Mouse (Mus musculus) intestine, postnatal 0 days (tissue): ENCODE results near the gene Pdcd11. TPM values are rescaled to one million over a fixed set of nuclear protein-coding genes. Genes with fewer than 3 reads are reported as not detected.
A peak's percentile ranks its signal among the peaks of the same experiment; 100 is the strongest.

Experiments
- ATAC-seq: fragments of 200-750 bp; cut with Nextera tagmentation; 2 replicates; pipeline ENCODE4 v1.8.0; 2017; ENCODE audit warnings: mild to moderate bottlenecking, moderate TSS enrichment, moderate library complexity
- H3K27ac ChIP-seq: fragments of 300-500 bp; sonication (generic); 2 replicates; pipeline ENCODE4 v1.5.1; 2014; ENCODE audit warnings: mild to moderate bottlenecking, low read depth, low read length, moderate library complexity
- H3K27me3 ChIP-seq: fragments of 300-500 bp; sonication (generic); replicated peaks from 2 replicates; pipeline ENCODE4 v1.6.1; 2014; ENCODE audit warnings: low read length, mixed read lengths; ENCODE audit not compliant: control insufficient read depth, insufficient read depth
- H3K36me3 ChIP-seq: fragments of 300-500 bp; sonication (generic); 2 replicates; pipeline ENCODE4 v1.6.1; 2014; ENCODE audit warnings: mild to moderate bottlenecking, moderate library complexity; ENCODE audit not compliant: control insufficient read depth, insufficient read depth
- H3K4me1 ChIP-seq: fragments of 300-500 bp; sonication (generic); replicated peaks from 2 replicates; pipeline ENCODE4 v1.6.1; 2014; ENCODE audit warnings: antibody characterized with exemption, low read length, mixed read lengths; ENCODE audit not compliant: control insufficient read depth, insufficient read depth
- H3K4me2 ChIP-seq: fragments of 300-500 bp; sonication (generic); replicated peaks from 2 replicates; pipeline ENCODE4 v1.6.1; 2014; ENCODE audit warnings: low read depth, mild to moderate bottlenecking, moderate library complexity
- H3K4me3 ChIP-seq: fragments of 300-500 bp; sonication (generic); 2 replicates; pipeline ENCODE4 v1.5.1; 2014; ENCODE audit warnings: low read depth, low read length
- H3K9ac ChIP-seq: fragments of 300-500 bp; sonication (generic); 2 replicates; pipeline ENCODE4 v1.6.1; 2014; ENCODE audit warnings: mild to moderate bottlenecking, low read depth, low read length
- H3K9me3 ChIP-seq: fragments of 300-500 bp; sonication (generic); 2 replicates; pipeline ENCODE4 v1.6.1; 2016; ENCODE audit warnings: mixed run types; ENCODE audit not compliant: control insufficient read depth
- CTCF ChIP-seq: sonication (generic); IDR thresholded peaks from 2 replicates; pipeline ENCODE4 v1.5.1; 2016; ENCODE audit warnings: low read depth, mild to moderate bottlenecking, control low read depth, antibody characterized with exemption, moderate library complexity
- WGBS: fragments of 180-500 bp; shearing (Covaris S2); extraction: QIAGEN DNeasy Blood & Tissue Kit; methylation state at CpG from one replicate; pipeline ENCODE4 v1.1.7; 2014; 5-methylcytosine and 5-hydroxymethylcytosine counted together
- polyA plus RNA-seq: library from polyadenylated mRNA; unstranded; fragments of >200 nt; fragmentation: Nextera tagmentation; extraction: Ambion mirVana; gene quantifications from 2 replicates; pipeline ENCODE4 v1.2.1, GENCODE M21; 2015

The Pdcd11 gene
- polyA plus RNA-seq, 1 experiment from 2014 or later: 4.3 TPM

DNA sequence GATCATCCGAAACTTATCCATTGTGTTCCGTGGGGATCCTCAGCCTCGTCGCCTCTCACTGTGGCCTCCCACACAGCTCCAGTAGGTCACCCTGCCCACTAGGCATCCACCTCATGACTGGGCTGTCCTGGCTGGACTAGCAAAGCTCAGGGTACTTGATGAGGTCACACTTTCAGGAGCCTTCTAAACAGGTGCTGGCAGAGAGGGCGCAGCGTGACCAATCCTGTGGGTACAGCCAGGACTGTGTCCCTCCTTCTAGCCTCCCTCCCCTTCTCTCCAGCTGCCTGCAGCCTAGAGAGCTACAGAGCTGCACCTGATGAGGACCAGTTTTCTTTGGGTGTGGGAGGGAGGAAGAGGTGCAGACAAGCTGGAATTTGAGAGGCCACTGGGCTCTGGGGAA is 53.6 kb downstream of the Pdcd11 start, which contains the start of gene Calhm1:
TSS of gene Calhm1 (minus strand) at position 101 of the 400 bp plus-strand sequence.
- no peak for ATAC-seq
- Histone ChIP-seq H3K9me3 (no peaks in the 10 kb centered on the region), H3K27me3 (no peaks in the 10 kb centered on the region), H3K9ac (no peak within 1 kb of the TSS), H3K4me3 (no peak within 1 kb of the TSS), H3K4me2 (no peak within 1 kb of the TSS), H3K27ac (no peak within 1 kb of the TSS), H3K4me1 (no peaks in the 10 kb centered on the region), H3K36me3 (no peaks in the 10 kb centered on the region)
- WGBS: 91% methylated on average over 6 of the region's 6 CpGs
- TF ChIP-seq CTCF: no peak

DNA sequence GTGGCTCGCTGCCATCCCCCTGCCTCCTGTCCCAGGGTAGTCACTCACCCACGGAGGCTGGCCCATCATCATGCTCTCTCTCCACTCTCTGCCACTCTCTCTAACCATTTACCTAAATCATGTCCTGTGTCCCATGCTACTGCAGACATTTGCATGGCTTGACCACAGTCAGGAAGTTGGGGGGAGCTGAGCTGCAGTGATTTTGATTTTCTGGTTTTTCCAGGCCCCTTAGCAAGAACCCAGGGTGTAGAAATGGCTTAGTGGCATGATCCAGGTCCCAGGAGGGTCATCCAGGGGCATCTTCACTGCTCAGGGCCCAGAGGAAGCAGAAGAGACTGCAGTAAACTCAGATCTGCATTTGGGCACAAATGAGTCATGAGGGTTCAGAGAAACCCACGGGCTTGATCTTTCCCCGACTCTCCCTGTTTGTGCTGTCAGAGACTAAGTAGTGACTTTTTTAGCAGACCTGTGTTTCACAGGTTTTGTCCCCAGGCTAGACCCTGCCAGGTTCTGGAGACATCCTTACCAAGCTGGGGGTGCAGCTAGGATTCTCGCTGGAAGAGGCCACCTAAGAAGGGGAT is 57.8 kb downstream of the Pdcd11 start:
- WGBS: 75% methylated on average over 5 of the region's 5 CpGs
- TF ChIP-seq CTCF: no peak
- H3K36me3 ChIP-seq: no peaks in the 10 kb centered on the region
- no peak overlapping the region for H3K4me2 ChIP-seq
- 0 out of 2 replicates have a peak, but pooled peaks cover 8% of the 10 kb centered on the region for H3K27me3 ChIP-seq
- ATAC-seq: no peak
- no peak overlapping the region for H3K9ac ChIP-seq
- H3K4me1 ChIP-seq: no peaks in the 10 kb centered on the region
- no peaks in the 10 kb centered on the region for H3K9me3 ChIP-seq
- H3K4me3 ChIP-seq: no peak overlapping the region
- no peak overlapping the region for H3K27ac ChIP-seq

DNA sequence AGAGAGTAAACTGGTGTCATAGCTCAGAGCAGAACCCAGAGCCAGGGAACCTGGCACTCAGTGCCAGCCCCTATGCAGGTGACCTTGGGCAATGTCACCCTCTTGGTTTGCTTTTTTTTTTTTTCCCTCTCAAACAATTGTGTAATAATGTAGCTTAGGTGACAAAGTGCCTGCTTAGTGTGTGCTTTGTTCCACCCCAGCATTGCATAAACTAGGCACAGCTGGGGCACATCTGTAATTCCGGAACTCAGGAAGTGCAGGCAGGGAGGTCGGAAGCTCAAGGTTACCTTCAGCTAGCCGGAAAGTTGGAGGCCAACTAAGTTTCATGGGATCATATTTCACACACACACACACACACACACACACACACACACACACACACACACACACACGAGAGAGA is 59.3 kb downstream of the Pdcd11 start:
- no peak for TF ChIP-seq CTCF
- Histone ChIP-seq H3K9me3 (no peaks in the 10 kb centered on the region), H3K27me3 (0 out of 2 replicates have a peak, but pooled peaks cover 8% of the 10 kb centered on the region), H3K4me3 (no peak overlapping the region), H3K4me2 (no peak overlapping the region), H3K36me3 (no peaks in the 10 kb centered on the region; the same call in 1 of the 2 replicates), H3K27ac (no peak overlapping the region), H3K4me1 (no peaks in the 10 kb centered on the region), H3K9ac (no peak overlapping the region)
- ATAC-seq: no peak
- WGBS: 34% methylated on average over 4 of the region's 4 CpGs

DNA sequence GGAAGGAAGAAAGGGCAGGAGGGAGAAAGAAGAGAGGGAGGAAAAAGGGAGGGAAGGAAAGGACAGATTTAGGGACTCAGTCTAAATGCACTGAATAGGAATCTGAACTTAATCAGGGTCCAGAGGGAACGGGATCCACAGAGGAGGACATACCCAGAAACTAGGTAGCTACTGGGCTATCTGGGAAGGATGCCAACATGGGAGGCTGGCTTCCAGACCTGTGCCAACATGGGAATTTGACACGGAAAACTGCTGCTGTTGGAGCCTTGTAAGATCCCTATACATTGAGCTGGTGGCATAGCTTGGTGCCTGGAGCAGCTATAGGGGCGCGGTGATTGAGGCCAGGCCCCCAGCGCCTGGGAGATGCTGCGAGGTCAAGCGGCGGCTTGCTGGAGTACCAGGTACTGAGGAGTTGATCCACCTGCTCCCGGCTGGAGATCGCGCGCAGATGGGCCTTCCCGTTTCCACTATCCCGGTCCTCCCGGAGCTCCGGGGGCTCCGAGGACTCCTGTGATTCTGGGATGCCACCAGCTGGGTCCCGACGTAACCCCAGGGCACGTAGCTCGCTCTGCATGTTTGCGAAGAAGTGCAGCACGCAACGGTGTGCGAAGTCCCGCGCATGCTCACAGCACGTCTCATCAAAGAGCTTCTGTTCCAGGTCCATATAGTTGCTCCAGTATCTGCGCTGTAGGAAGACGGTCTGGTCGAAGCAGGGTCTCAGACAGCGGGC is 60.9 kb downstream of the Pdcd11 start:
- Histone ChIP-seq H3K4me3 (peak overlapping the region; percentile 12; the same call in 1 of the 2 replicates), H3K27ac (no peak overlapping the region), H3K36me3 (no peaks in the 10 kb centered on the region; the same call in 1 of the 2 replicates), H3K9ac (no peak overlapping the region), H3K4me2 (peak overlapping the region; percentile 55), H3K4me1 (no peaks in the 10 kb centered on the region), H3K9me3 (no peaks in the 10 kb centered on the region), H3K27me3 (0 out of 2 replicates have a peak, but pooled peaks cover 8% of the 10 kb centered on the region)
- no peak for TF ChIP-seq CTCF
- WGBS: 21% methylated on average over 32 of the region's 32 CpGs
- ATAC-seq: no peak

DNA sequence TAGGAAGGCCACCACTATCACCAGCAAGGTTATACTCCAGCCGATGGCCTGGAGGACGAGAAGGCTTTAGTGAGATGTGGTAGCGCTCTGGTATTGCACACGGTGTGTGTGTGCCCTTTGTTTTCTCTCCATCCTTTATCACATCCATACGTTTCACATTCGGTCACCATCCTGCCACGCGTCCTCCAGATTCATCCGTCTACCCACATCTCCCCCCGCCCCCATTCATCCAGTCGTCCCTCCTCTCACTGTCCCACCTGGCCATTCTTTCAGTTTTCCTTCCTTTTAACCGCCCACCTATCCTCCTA is 61.4 kb downstream of the Pdcd11 start:
- Histone ChIP-seq H3K36me3 (no peaks in the 10 kb centered on the region; the same call in 1 of the 2 replicates), H3K4me3 (peak overlapping the region; percentile 12; the same call in 1 of the 2 replicates), H3K4me2 (peak overlapping the region; percentile 55), H3K27ac (no peak overlapping the region), H3K4me1 (no peaks in the 10 kb centered on the region), H3K9ac (no peak overlapping the region), H3K9me3 (no peaks in the 10 kb centered on the region), H3K27me3 (0 out of 2 replicates have a peak, but pooled peaks cover 8% of the 10 kb centered on the region)
- no peak for TF ChIP-seq CTCF
- 62% methylated on average over 12 of the region's 12 CpGs for WGBS
- no peak for ATAC-seq

DNA sequence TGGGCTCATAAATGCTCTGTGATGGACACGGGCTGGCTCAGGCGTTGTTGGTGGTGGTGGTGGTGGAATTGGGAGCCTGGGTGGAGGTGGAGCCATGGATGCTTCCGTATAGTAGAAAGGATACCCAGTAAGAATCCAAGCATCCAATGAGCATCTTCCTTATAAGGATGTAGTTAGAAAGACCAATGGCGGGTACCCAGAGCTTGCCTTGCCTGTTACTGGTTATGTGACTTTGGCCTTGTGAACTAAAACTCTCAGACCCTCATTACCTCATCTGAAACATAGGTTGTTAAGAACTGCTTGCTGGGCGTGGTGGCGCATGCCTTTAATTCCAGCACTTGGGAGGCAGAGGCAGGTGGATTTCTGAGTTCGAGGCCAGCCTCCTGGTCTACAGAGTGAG is 63.2 kb downstream of the Pdcd11 start:
- H3K9me3 ChIP-seq: no peaks in the 10 kb centered on the region
- H3K4me3 ChIP-seq: no peak overlapping the region
- no peak overlapping the region for H3K27ac ChIP-seq
- 0 out of 2 replicates have a peak, but pooled peaks cover 8% of the 10 kb centered on the region for H3K27me3 ChIP-seq
- H3K4me2 ChIP-seq: no peak overlapping the region
- no peaks in the 10 kb centered on the region for H3K4me1 ChIP-seq
- TF ChIP-seq CTCF: no peak
- no peaks in the 10 kb centered on the region; the same call in 1 of the 2 replicates for H3K36me3 ChIP-seq
- no peak for ATAC-seq
- 89% methylated on average over 7 of the region's 7 CpGs for WGBS
- H3K9ac ChIP-seq: no peak overlapping the region
